Mouse (Mus musculus): ENCODE measurements at regions not wholly inside any gene's neighbourhood (a gene's known extent, or its start where the extent isn't known, plus 50 kb on each side); places are given as distances from the start of the nearest gene placed in this dataset.

DNA sequence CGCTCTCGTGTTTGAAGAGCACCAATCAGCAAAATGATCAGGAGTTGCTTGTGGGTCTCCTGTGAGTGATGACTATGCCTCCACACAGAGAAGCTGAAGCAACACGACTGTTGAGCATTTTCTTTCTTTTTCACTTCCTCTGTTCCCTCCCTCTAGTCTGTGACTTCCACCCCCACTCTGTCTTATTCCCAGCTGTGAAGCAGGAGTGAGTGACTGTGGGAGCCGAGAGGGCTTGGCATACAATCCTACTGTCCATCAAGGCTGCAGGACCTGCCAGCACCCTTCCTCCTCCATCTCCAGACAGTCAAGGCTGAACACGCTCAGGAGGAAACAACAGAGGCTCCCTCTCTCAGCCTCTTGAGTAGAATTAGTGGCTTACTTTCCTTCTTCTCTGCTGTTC is 401.3 kb downstream of the Plcl1 start:
- WGBS = 63% methylated on average over 5 of the region's 5 CpGs

DNA sequence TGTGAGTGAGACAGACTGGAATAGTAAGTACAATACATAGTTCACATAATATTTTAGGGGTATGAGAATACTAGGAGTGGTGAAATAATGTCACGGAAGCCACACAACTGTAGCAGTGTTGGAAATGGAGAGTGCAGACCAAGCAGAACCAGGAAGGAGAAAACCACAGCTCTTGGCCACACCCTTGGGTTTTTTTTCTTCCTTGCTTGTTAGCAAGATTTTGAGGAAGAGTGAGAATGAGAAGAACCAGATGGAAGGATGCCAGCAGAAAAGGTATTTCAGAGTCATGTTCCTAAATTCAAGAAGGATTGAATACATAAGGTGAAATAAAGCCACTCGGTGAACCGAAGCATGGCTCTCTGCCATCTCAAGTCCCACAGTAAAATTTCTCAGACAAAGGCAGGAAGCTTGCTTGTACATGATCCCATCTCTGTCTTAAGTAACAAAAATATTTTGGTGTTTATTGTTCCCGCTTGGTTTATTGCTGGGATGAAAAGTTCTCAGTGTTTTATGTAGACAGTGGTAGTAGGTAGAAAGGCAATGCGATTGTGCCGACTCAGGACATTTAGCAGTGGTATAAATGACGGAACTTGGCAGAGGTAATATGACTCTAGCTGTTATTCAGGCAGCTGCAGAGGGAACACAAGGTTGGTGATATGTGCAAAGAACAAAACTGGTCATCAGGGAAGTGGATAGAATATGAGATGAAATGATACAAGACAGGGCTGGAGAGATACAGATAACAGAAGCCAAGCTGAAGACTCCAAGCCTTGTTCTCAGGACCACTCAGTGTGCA is 403.2 kb downstream of the Plcl1 start:
- Histone ChIP-seq H3K9ac (ENCODE audit: low read depth, low read length) (no peak overlapping the region), H3K27me3 (replicated peaks; ENCODE audit: control insufficient read depth, insufficient read depth, low read length) (no peaks in the 10 kb centered on the region), H3K36me3 (ENCODE audit: control insufficient read depth, insufficient read depth, low read length) (no peaks in the 10 kb centered on the region), H3K4me1 (ENCODE audit: control insufficient read depth, insufficient read depth, low read length) (peaks cover 9% of the 10 kb centered on the region), H3K4me2 (ENCODE audit: low read depth, low read length) (no peak overlapping the region), H3K27ac (replicated peaks; ENCODE audit: low read depth, low read length) (no peak overlapping the region), H3K9me3 (ENCODE audit: control insufficient read depth, low read length) (no peaks in the 10 kb centered on the region), H3K4me3 (ENCODE audit: low read depth, low read length) (no peak overlapping the region)
- WGBS = 65% methylated on average over 7 of the region's 7 CpGs
- ATAC-seq (ENCODE audit: low read depth) (no peak; the same call in 1 of the 2 replicates), DNase-seq (ENCODE audit: low spot score) (peak; percentile 56)

More for the DNA sequence above, 401.3 kb downstream of the Plcl1 start:
- no peak overlapping the region for H3K9ac ChIP-seq (ENCODE audit: low read depth, low read length)
- no peak overlapping the region for H3K4me2 ChIP-seq (ENCODE audit: low read depth, low read length)
- no peaks in the 10 kb centered on the region for H3K9me3 ChIP-seq (ENCODE audit: control insufficient read depth, low read length)
- no peaks in the 10 kb centered on the region for H3K36me3 ChIP-seq (ENCODE audit: control insufficient read depth, insufficient read depth, low read length)
- H3K27me3 ChIP-seq (replicated peaks; ENCODE audit: control insufficient read depth, insufficient read depth, low read length) = no peaks in the 10 kb centered on the region
- H3K4me1 ChIP-seq (ENCODE audit: control insufficient read depth, insufficient read depth, low read length) = peaks cover 9% of the 10 kb centered on the region
- DNase-seq (ENCODE audit: low spot score) (no peak), ATAC-seq (ENCODE audit: low read depth) (no peak)
- H3K4me3 ChIP-seq (ENCODE audit: low read depth, low read length) = no peak overlapping the region
- no peak overlapping the region for H3K27ac ChIP-seq (replicated peaks; ENCODE audit: low read depth, low read length)

DNA sequence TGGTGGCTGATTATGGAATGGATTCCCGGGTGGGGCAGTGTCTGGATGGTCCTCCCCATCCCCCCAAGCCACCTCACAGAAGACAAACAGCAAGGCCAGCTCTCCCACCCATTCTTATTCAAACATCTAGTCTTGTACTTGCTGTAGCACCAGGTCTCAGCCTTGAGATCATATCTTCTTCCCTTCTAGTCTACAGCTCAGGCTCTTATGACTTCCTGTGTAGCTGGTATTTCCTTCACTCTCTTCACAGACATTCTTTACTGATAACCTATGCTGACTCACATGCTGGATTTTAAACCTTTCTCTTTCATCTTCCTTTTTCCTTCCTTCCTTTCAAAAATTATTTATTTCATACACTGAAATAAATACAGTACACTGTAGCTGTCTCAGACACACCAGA is 406.8 kb downstream of the Plcl1 start:
- no peak overlapping the region for H3K9ac ChIP-seq (ENCODE audit: low read depth, low read length)
- no peak overlapping the region for H3K4me2 ChIP-seq (ENCODE audit: low read depth, low read length)
- ATAC-seq (ENCODE audit: low read depth) = no peak
- 73% methylated on average over 1 of the region's 1 CpGs for WGBS
- H3K27ac ChIP-seq (replicated peaks; ENCODE audit: low read depth, low read length) = no peak overlapping the region
- no peaks in the 10 kb centered on the region for H3K9me3 ChIP-seq (ENCODE audit: control insufficient read depth, low read length)
- no peaks in the 10 kb centered on the region for H3K36me3 ChIP-seq (ENCODE audit: control insufficient read depth, insufficient read depth, low read length)
- peaks cover 5% of the 10 kb centered on the region for H3K4me1 ChIP-seq (ENCODE audit: control insufficient read depth, insufficient read depth, low read length)
- DNase-seq (ENCODE audit: low spot score) = no peak
- H3K27me3 ChIP-seq (replicated peaks; ENCODE audit: control insufficient read depth, insufficient read depth, low read length) = no peaks in the 10 kb centered on the region
- no peak overlapping the region for H3K4me3 ChIP-seq (ENCODE audit: low read depth, low read length)

DNA sequence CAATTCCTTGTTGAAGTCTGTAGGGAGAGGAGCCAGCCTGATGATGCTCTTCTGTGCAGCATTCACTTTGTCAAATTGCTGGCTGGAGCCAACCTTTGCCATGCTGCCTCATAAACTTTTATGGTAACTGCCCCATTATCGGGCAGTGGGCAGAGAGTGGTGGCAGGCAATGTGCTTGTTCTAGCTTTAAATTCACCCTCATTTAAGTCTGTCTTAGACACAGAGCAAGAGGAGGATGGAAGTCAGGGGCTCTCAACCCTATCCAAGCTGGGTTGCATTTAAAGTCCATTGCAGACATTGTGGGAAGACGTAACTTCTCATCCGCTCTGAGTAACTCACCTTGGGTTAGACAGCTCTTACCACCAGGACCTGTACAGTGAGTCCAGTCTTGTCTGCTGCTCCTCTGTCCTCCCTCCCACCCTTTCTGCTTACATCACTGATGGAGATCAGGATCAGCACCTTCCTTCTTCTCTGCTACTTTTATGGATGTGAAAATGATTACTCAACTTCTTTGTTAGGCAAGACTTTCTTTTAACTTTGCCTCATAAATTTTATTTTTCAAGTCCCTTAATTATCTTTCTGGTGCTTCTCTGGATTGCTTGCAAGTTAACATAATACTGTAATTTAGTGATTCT is 415.3 kb downstream of the Plcl1 start:
- Histone ChIP-seq H3K9ac (ENCODE audit: low read depth, low read length) (no peak overlapping the region), H3K4me3 (ENCODE audit: low read depth, low read length) (no peak overlapping the region), H3K36me3 (ENCODE audit: control insufficient read depth, insufficient read depth, low read length) (no peaks in the 10 kb centered on the region), H3K9me3 (ENCODE audit: control insufficient read depth, low read length) (no peaks in the 10 kb centered on the region), H3K27ac (replicated peaks; ENCODE audit: low read depth, low read length) (no peak overlapping the region), H3K27me3 (replicated peaks; ENCODE audit: control insufficient read depth, insufficient read depth, low read length) (no peaks in the 10 kb centered on the region), H3K4me2 (ENCODE audit: low read depth, low read length) (no peak overlapping the region), H3K4me1 (ENCODE audit: control insufficient read depth, insufficient read depth, low read length) (no peaks in the 10 kb centered on the region)
- DNase-seq (ENCODE audit: low spot score) (no peak), ATAC-seq (ENCODE audit: low read depth) (no peak)
- WGBS = 82% methylated on average over 3 of the region's 3 CpGs

DNA sequence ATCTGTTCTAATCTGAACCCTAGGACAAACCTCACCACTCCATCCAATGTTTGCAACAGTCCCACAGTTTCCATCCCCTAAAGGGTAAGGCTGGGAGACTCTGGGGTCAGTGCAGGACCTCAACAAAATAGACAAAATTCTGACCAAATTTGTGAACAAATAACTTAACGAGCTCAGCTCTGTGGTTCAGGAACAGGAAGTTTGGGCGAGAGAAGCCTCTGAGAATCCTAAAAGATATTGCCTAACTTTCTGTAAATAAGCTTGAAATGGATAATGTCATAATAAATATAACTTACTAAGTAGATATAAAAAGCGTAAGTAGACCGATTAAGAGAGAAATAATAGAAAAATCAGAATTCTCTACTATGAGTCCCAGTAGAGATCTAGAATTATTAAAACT is 416.9 kb downstream of the Plcl1 start:
- Histone ChIP-seq H3K27me3 (replicated peaks; ENCODE audit: control insufficient read depth, insufficient read depth, low read length) (no peaks in the 10 kb centered on the region), H3K4me1 (ENCODE audit: control insufficient read depth, insufficient read depth, low read length) (no peaks in the 10 kb centered on the region), H3K4me2 (ENCODE audit: low read depth, low read length) (no peak overlapping the region), H3K9ac (ENCODE audit: low read depth, low read length) (no peak overlapping the region), H3K36me3 (ENCODE audit: control insufficient read depth, insufficient read depth, low read length) (no peaks in the 10 kb centered on the region), H3K9me3 (ENCODE audit: control insufficient read depth, low read length) (no peaks in the 10 kb centered on the region), H3K27ac (replicated peaks; ENCODE audit: low read depth, low read length) (no peak overlapping the region), H3K4me3 (ENCODE audit: low read depth, low read length) (no peak overlapping the region)
- no peak for DNase-seq (ENCODE audit: low spot score)
- WGBS = 83% methylated on average over 4 of the region's 4 CpGs
- no peak for ATAC-seq (ENCODE audit: low read depth)

DNA sequence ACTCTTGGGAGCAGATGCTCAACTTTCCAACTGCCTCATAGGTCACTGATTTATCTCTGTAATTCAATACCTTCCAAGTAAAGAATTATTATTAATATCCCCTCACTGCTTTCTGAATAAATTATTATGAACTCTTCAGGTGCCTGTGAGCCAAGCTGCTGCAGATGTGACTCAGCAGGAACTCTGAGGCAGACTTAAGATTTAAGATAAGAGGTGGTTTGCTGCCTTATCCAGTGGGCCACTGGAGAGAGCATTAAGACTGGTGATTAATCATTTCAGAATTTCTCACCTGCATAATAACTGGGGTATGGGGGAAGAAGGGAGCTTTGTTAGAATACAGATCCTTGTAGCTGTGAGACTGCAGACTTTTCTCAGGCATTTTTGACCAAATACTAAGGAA is 421.5 kb downstream of the Plcl1 start:
- DNase-seq (ENCODE audit: low spot score) (no peak), ATAC-seq (ENCODE audit: low read depth) (no peak)
- Histone ChIP-seq H3K27me3 (replicated peaks; ENCODE audit: control insufficient read depth, insufficient read depth, low read length) (no peaks in the 10 kb centered on the region), H3K9ac (ENCODE audit: low read depth, low read length) (no peak overlapping the region), H3K9me3 (ENCODE audit: control insufficient read depth, low read length) (no peaks in the 10 kb centered on the region), H3K27ac (replicated peaks; ENCODE audit: low read depth, low read length) (no peak overlapping the region), H3K4me1 (ENCODE audit: control insufficient read depth, insufficient read depth, low read length) (no peaks in the 10 kb centered on the region), H3K4me2 (ENCODE audit: low read depth, low read length) (no peak overlapping the region), H3K36me3 (ENCODE audit: control insufficient read depth, insufficient read depth, low read length) (no peaks in the 10 kb centered on the region), H3K4me3 (ENCODE audit: low read depth, low read length) (no peak overlapping the region)

DNA sequence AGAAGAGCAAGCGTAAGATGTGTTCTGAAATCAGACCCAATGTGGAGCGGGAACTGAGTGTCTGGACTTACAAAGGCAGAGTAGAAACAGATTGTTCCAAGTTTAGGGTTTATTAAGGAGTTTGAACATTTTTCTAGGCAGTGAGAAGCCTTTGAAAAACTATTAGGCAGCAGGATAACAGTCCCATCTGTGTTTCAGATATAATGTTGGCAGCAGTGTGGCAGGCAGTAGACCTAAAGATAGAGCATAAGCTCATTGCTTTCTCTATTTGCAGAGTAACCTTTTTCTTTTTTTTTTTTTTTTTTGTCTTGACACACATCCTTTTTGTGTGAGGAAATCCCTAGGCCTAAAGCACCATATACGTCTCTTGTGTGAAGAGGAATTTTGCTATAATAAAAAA is 429.6 kb downstream of the Plcl1 start:
- ATAC-seq (ENCODE audit: low read depth) (no peak), DNase-seq (ENCODE audit: low spot score) (no peak)
- Histone ChIP-seq H3K27ac (replicated peaks; ENCODE audit: low read depth, low read length) (no peak overlapping the region), H3K9me3 (ENCODE audit: control insufficient read depth, low read length) (no peaks in the 10 kb centered on the region), H3K9ac (ENCODE audit: low read depth, low read length) (no peak overlapping the region), H3K36me3 (ENCODE audit: control insufficient read depth, insufficient read depth, low read length) (no peaks in the 10 kb centered on the region), H3K4me1 (ENCODE audit: control insufficient read depth, insufficient read depth, low read length) (no peaks in the 10 kb centered on the region), H3K4me2 (ENCODE audit: low read depth, low read length) (no peak overlapping the region), H3K27me3 (replicated peaks; ENCODE audit: control insufficient read depth, insufficient read depth, low read length) (no peaks in the 10 kb centered on the region), H3K4me3 (ENCODE audit: low read depth, low read length) (no peak overlapping the region)
- 83% methylated on average over 3 of the region's 3 CpGs for WGBS

DNA sequence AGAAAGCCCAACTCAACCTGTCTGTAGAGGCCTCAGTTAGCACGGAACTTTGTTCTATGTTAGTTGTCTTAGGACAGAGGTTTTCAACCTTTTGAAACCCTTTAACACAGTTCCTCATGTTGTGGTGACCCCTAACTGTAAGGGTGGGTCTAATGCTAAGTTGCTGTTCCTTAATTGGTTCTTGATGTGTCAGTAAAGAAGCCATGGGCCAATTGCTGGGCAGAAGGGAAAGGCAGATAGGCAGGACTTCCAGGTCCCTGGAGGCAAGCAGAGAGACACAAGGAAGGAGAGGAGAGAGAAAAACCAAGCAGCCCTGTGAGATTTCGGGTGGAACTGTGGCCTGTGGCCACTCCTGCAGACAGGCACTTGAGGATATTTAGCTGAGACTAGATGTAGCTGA is 431.0 kb downstream of the Plcl1 start:
- H3K4me1 ChIP-seq (ENCODE audit: control insufficient read depth, insufficient read depth, low read length) = no peaks in the 10 kb centered on the region
- no peak overlapping the region for H3K4me3 ChIP-seq (ENCODE audit: low read depth, low read length)
- H3K27ac ChIP-seq (replicated peaks; ENCODE audit: low read depth, low read length) = no peak overlapping the region
- 87% methylated on average over 2 of the region's 2 CpGs for WGBS
- H3K36me3 ChIP-seq (ENCODE audit: control insufficient read depth, insufficient read depth, low read length) = no peaks in the 10 kb centered on the region
- no peaks in the 10 kb centered on the region for H3K27me3 ChIP-seq (replicated peaks; ENCODE audit: control insufficient read depth, insufficient read depth, low read length)
- H3K9me3 ChIP-seq (ENCODE audit: control insufficient read depth, low read length) = no peaks in the 10 kb centered on the region
- H3K4me2 ChIP-seq (ENCODE audit: low read depth, low read length) = no peak overlapping the region
- no peak for DNase-seq (ENCODE audit: low spot score)
- H3K9ac ChIP-seq (ENCODE audit: low read depth, low read length) = no peak overlapping the region
- no peak for ATAC-seq (ENCODE audit: low read depth)

DNA sequence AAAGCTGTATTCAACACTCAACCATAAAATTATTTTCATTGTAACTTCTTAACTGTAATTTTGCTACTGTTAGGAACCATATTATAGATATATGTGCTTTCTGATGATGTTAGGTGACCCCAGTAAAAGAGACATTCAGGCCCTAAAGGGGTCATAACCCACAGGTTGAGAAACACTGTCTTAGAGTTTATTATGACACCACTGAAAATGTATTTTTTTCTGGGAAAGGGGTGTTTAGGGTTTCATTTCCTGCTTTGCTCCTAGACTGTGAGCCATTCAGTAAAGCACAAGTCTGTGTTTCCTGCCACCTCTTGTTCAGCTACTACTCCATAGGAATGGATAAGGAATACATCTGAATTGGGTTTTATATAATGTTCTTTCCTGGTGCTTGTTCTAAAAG is 431.6 kb downstream of the Plcl1 start:
- Histone ChIP-seq H3K9me3 (ENCODE audit: control insufficient read depth, low read length) (no peaks in the 10 kb centered on the region), H3K36me3 (ENCODE audit: control insufficient read depth, insufficient read depth, low read length) (no peaks in the 10 kb centered on the region), H3K4me1 (ENCODE audit: control insufficient read depth, insufficient read depth, low read length) (no peaks in the 10 kb centered on the region), H3K4me2 (ENCODE audit: low read depth, low read length) (no peak overlapping the region), H3K27ac (replicated peaks; ENCODE audit: low read depth, low read length) (no peak overlapping the region), H3K27me3 (replicated peaks; ENCODE audit: control insufficient read depth, insufficient read depth, low read length) (no peaks in the 10 kb centered on the region), H3K9ac (ENCODE audit: low read depth, low read length) (no peak overlapping the region), H3K4me3 (ENCODE audit: low read depth, low read length) (no peak overlapping the region)
- DNase-seq (ENCODE audit: low spot score) (no peak), ATAC-seq (ENCODE audit: low read depth) (no peak)
